Mouse (Mus musculus): ENCODE data around the gene Got1. TPM values are rescaled to one million over a fixed set of nuclear protein-coding genes. Genes with fewer than 3 reads are reported as not detected.
"Not testable (repeated sequence)": the region's sequence is repeated elsewhere in the genome, so short reads cannot be mapped to it uniquely, and the experiment has no call there.

Got1 gene
- polyA plus RNA-seq, 1 experiment from 2014 or later: 85.0 TPM

DNA sequence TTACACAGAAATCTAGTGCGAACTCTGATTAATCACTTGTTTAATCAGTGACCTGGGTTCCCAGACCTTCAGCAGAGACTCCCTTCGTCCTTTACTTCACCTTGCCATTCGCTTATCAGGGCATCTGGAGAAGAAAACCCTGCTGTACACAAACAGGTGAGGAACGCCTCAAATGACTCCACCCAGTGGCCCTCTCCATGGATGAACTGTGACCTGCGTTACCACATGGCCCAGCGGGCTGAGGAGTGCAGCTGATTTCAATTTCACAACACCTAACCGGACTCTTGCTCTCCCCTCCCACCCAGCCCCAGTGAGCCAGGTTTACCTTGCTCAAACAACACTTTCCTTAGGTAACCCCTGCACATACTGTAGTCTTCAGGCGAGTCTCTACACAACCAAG lies 10.5 kb downstream of the Got1 start:
- ATAC-seq: peak; percentile 77
- 64% methylated on average over 8 of the region's 8 CpGs for WGBS

DNA sequence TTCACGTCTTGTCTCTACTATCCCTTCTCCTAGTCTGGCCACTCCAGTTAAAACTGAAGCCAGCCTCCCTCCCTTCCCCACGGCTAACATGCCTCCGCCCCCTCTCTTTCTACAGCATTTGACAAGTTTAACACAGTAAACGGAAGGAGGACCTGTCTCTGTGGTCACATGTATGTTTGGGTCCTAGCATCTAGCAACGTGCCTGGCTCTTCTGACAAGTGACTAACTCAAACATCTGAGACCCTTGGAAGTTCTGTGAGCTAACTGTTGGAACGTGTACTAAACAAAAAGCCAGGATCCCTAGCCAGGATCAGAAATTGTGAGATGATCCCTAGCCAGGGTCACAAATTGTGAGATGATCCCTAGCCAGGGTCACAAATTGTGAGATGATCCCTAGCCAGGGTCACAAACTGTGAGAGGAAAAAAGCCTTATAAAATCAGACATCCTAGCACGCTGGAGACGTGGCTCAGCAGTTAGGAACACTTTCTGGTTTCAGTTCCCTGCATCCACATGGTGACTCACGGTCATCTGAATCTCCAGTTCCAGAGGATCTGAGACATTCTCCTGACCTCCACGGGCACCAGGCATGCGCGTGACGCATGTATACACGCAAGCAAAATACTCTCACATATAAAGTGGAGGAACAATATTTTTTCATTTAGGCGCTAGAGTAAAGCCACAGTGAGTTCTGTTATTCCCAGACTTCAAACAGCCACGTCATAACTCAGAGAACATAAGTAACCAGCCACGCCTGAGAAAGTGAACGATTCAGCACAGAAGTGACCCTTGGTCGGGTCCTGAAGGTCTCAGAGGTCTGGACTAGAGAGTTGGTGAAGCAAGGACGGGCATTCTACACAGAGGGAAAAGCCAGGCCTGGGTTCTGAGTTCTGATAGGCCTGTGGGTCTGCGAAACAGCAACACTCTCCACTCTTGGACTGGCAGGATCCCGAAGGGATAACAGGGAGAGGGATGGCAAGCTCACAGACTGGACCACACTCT lies 12.5 kb downstream of the Got1 start:
- peak overlapping the region; percentile 67 for H3K27ac ChIP-seq (ENCODE audit: low read depth, low read length)
- 68% methylated on average over 22 of the region's 22 CpGs for WGBS

More for the DNA sequence above, 10.5 kb downstream of the Got1 start:
- Histone ChIP-seq H3K9me3 (ENCODE audit: control insufficient read depth) (no peaks in the 10 kb centered on the region), H3K9ac (ENCODE audit: low read depth, low read length) (no peak overlapping the region), H3K4me1 (replicated peaks; ENCODE audit: control insufficient read depth, insufficient read depth, low read length) (no peaks in the 10 kb centered on the region), H3K4me2 (replicated peaks; ENCODE audit: low read depth) (no peak overlapping the region), H3K36me3 (ENCODE audit: control insufficient read depth, insufficient read depth) (peaks cover 36% of the 10 kb centered on the region), H3K27ac (ENCODE audit: low read depth, low read length) (0 out of 2 replicates have a peak overlapping the region, but pooled peaks have one; percentile 41), H3K27me3 (replicated peaks; ENCODE audit: control insufficient read depth, insufficient read depth, low read length) (no peaks in the 10 kb centered on the region), H3K4me3 (ENCODE audit: low read depth, low read length) (no peak overlapping the region)
- TF ChIP-seq CTCF (IDR thresholded peaks at IDR 0.05; ENCODE audit: low read depth): no peak

DNA sequence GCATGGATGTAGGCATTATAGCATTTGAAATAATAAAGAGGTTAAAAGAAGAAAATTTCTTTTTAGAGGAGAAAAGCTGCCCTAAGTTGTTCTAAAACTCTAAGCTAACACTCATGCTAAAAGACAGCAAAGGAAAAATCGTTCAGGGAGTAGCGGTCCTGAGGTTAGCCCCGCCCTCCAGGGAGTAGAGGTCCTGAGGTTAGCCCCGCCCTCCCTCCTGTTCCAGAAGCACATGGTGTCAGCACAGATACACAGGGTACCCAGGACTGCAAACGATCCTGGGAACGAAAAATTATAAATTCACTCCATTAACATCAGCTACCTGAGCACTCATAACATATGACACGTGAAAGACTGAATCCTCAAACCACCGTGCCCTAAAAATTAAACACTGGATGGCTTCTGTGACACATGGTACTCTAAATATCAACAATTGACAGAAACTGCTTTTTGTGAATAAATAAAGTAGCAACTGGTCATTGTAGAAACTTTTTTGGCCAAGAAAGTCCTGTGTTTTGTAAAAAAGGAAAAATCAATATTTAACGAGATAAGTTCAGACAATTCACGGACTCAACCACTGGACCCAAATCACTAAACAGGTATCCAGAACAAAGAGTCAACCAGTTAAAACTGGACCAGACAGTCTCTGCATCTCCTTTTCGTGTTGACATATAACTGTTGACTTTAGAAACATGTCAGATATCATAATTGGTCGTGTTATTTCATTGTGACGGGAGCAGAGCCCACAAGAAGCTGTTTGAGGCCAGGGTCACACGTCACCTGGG lies 13.8 kb downstream of the Got1 start:
- H3K4me2 ChIP-seq (replicated peaks; ENCODE audit: low read depth): no peak overlapping the region
- no peaks in the 10 kb centered on the region for H3K9me3 ChIP-seq (ENCODE audit: control insufficient read depth)
- no peak overlapping the region for H3K4me3 ChIP-seq (ENCODE audit: low read depth, low read length)
- no peaks in the 10 kb centered on the region for H3K4me1 ChIP-seq (replicated peaks; ENCODE audit: control insufficient read depth, insufficient read depth, low read length)
- H3K27me3 ChIP-seq (replicated peaks; ENCODE audit: control insufficient read depth, insufficient read depth, low read length): no peaks in the 10 kb centered on the region
- no peak overlapping the region for H3K9ac ChIP-seq (ENCODE audit: low read depth, low read length)
- peak overlapping the region; percentile 67 for H3K27ac ChIP-seq (ENCODE audit: low read depth, low read length)
- WGBS: 83% methylated on average over 14 of the region's 14 CpGs
- ATAC-seq: no peak
- H3K36me3 ChIP-seq (ENCODE audit: control insufficient read depth, insufficient read depth): peaks cover 51% of the 10 kb centered on the region
- no peak for TF ChIP-seq CTCF (IDR thresholded peaks at IDR 0.05; ENCODE audit: low read depth)

More for the DNA sequence above, 12.5 kb downstream of the Got1 start:
- no peak overlapping the region for H3K4me2 ChIP-seq (replicated peaks; ENCODE audit: low read depth)
- no peak for TF ChIP-seq CTCF (IDR thresholded peaks at IDR 0.05; ENCODE audit: low read depth)
- no peaks in the 10 kb centered on the region for H3K9me3 ChIP-seq (ENCODE audit: control insufficient read depth)
- no peaks in the 10 kb centered on the region for H3K27me3 ChIP-seq (replicated peaks; ENCODE audit: control insufficient read depth, insufficient read depth, low read length)
- H3K9ac ChIP-seq (ENCODE audit: low read depth, low read length): no peak overlapping the region
- no peak overlapping the region for H3K4me3 ChIP-seq (ENCODE audit: low read depth, low read length)
- H3K36me3 ChIP-seq (ENCODE audit: control insufficient read depth, insufficient read depth): peaks cover 45% of the 10 kb centered on the region
- peak; percentile 74 for ATAC-seq
- H3K4me1 ChIP-seq (replicated peaks; ENCODE audit: control insufficient read depth, insufficient read depth, low read length): no peaks in the 10 kb centered on the region

DNA sequence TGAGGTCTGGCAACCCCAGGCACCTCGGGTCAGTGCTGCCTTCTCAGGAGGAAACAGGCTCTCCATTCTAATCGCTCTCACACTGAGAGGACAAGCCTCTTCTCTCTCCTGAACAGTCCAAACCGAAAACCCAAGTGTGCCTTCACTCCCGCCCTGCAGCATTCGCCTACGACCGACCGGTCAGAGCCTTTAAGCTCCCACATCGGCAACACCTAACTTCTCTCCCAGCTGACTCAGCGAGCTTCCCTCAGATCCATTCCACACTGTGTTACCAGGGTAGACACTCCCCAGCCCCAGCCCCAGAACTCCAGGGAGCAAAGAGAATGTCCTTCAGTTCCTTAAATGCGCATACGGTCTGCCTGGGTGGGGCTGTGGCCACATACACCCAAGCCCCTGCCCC lies 19.0 kb downstream of the Got1 start:
- Histone ChIP-seq H3K9me3 (ENCODE audit: control insufficient read depth) (no peaks in the 10 kb centered on the region), H3K9ac (ENCODE audit: low read depth, low read length) (no peak overlapping the region), H3K4me3 (ENCODE audit: low read depth, low read length) (no peak overlapping the region), H3K27ac (ENCODE audit: low read depth, low read length) (no peak overlapping the region), H3K4me2 (replicated peaks; ENCODE audit: low read depth) (no peak overlapping the region), H3K4me1 (replicated peaks; ENCODE audit: control insufficient read depth, insufficient read depth, low read length) (no peaks in the 10 kb centered on the region; the same call in 1 of the 2 replicates), H3K27me3 (replicated peaks; ENCODE audit: control insufficient read depth, insufficient read depth, low read length) (no peaks in the 10 kb centered on the region), H3K36me3 (ENCODE audit: control insufficient read depth, insufficient read depth) (peaks cover 64% of the 10 kb centered on the region)
- 82% methylated on average over 12 of the region's 12 CpGs for WGBS
- no peak for ATAC-seq
- TF ChIP-seq CTCF (IDR thresholded peaks at IDR 0.05; ENCODE audit: low read depth): no peak

DNA sequence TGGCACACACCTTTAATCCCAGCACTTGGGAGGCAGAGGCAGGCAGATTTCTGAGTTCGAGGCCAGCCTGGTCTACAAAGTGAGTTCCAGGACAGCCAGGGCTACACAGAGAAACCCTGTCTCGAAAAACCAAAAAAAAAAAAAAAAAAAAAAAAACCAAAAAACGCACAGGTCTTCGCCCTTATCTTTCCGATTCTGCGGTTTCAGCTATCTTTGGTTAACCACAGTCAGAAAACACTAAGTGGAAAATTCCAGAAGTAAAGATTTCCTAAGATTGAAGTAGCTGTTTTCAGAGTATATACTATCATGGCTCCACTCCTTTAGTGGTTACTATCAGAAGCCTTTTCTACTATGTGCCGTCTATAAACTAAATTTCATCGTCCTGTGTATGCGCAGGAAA lies 20.8 kb downstream of the Got1 start:
- not testable (repeated sequence) for H3K27me3 ChIP-seq (replicated peaks; ENCODE audit: control insufficient read depth, insufficient read depth, low read length); H3K27ac ChIP-seq (ENCODE audit: low read depth, low read length); H3K4me2 ChIP-seq (replicated peaks; ENCODE audit: low read depth); H3K4me1 ChIP-seq (replicated peaks; ENCODE audit: control insufficient read depth, insufficient read depth, low read length); H3K4me3 ChIP-seq (ENCODE audit: low read depth, low read length); ATAC-seq; H3K9me3 ChIP-seq (ENCODE audit: control insufficient read depth); H3K9ac ChIP-seq (ENCODE audit: low read depth, low read length)
- WGBS: 96% methylated on average over 7 of the region's 9 CpGs
- H3K36me3 ChIP-seq (ENCODE audit: control insufficient read depth, insufficient read depth): peaks cover 59% of the 10 kb centered on the region

DNA sequence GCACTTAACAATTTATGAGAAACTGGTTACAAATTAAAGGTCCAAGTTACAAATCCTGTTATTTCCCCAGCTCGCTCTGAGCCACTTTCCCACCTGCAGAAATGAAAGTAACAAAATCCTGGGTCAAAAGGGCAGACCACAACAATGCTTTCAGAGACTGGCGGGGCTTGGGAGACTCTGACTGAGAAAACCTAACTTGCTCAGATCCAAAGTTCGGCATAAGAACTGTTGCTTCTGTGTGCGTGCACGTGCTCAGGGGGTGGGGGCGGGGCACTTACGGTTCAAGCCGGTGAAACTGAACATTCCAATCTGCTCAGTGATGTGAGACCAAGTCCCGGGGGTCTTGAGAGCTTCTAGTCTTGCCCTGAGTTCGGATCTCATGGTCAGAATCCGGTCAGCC lies 21.8 kb downstream of the Got1 start:
- peak; percentile 69 for ATAC-seq
- WGBS: 59% methylated on average over 11 of the region's 11 CpGs
- no peaks in the 10 kb centered on the region; the same call in 1 of the 2 replicates for H3K4me1 ChIP-seq (replicated peaks; ENCODE audit: control insufficient read depth, insufficient read depth, low read length)
- H3K4me3 ChIP-seq (ENCODE audit: low read depth, low read length): no peak overlapping the region
- peaks cover 57% of the 10 kb centered on the region for H3K36me3 ChIP-seq (ENCODE audit: control insufficient read depth, insufficient read depth)
- H3K4me2 ChIP-seq (replicated peaks; ENCODE audit: low read depth): no peak overlapping the region
- TF ChIP-seq CTCF (IDR thresholded peaks at IDR 0.05; ENCODE audit: low read depth): no peak
- no peaks in the 10 kb centered on the region for H3K27me3 ChIP-seq (replicated peaks; ENCODE audit: control insufficient read depth, insufficient read depth, low read length)
- no peaks in the 10 kb centered on the region for H3K9me3 ChIP-seq (ENCODE audit: control insufficient read depth)
- H3K9ac ChIP-seq (ENCODE audit: low read depth, low read length): no peak overlapping the region
- H3K27ac ChIP-seq (ENCODE audit: low read depth, low read length): no peak overlapping the region

Measured in intestine, postnatal 0 days (tissue).